Mouse (Mus musculus): Measurements from ENCODE around the gene Ephb2. TPM values are rescaled to one million over a fixed set of nuclear protein-coding genes. Genes with fewer than 3 reads are reported as not detected.

Ephb2 gene
- polyA plus RNA-seq, 1 experiment = 0.49 TPM

DNA sequence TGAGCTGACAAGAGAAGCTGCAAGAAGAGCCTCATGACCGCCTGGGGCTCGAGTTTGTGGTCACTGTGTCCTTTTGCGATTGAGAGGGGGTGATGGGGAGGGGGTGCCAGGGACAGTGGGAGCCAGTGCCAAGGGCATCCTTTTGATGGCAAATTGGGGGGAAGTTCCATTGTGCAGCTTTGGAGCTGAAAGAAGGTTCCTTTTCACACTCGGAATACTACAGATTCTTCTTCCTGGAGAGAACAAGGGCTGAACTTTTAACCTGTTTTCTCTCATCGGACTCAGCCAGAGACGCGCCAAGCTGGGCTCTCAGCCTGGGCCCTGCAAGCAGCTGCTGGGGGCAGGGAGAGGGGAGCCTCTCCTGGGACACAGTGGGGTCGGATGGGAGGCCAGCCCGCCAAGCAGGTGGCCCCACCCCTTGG is 59.3 kb downstream of the Ephb2 start:
- no peaks in the 10 kb centered on the region; the same call in 1 of the 2 replicates for H3K4me1 ChIP-seq (ENCODE audit: control insufficient read depth, insufficient read depth, low read length)
- H3K27me3 ChIP-seq (ENCODE audit: control insufficient read depth, insufficient read depth, low read length) = no peaks in the 10 kb centered on the region
- H3K27ac ChIP-seq (ENCODE audit: control insufficient read depth, insufficient read depth, low read depth, low read length) = no peak overlapping the region
- no peaks in the 10 kb centered on the region for H3K36me3 ChIP-seq (ENCODE audit: control insufficient read depth, insufficient read depth, low read length)
- no peak for TF ChIP-seq CTCF (IDR thresholded peaks at IDR 0.05; ENCODE audit: control insufficient read depth, insufficient read depth, insufficient replicate concordance, low read depth, low read length)
- no peak for TF ChIP-seq POLR2A (IDR thresholded peaks at IDR 0.05; ENCODE audit: control insufficient read depth, low read depth, low read length)
- H3K4me3 ChIP-seq (ENCODE audit: control insufficient read depth, low read depth, low read length) = no peak overlapping the region

DNA sequence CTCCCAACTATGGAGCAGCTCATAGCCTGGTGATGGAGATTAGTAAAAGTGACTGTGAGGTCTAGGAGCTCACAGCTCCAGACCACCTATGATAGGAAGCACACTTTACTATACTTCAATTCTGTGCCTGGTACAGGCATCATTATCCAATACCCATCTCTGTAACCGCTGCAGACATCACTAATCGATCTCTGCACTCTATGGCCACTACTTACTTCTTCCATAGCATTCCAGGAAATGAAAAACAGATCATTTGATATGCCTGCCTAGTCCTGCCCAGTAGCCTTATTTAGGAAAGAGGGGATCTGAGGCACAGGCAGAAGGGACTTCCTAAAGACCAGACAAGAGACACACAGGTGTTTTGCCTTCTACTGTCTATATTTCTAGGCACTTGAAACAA is 59.9 kb downstream of the Ephb2 start:
- no peak for TF ChIP-seq POLR2A (IDR thresholded peaks at IDR 0.05; ENCODE audit: control insufficient read depth, low read depth, low read length)
- no peak for TF ChIP-seq CTCF (IDR thresholded peaks at IDR 0.05; ENCODE audit: control insufficient read depth, insufficient read depth, insufficient replicate concordance, low read depth, low read length)
- Histone ChIP-seq H3K27me3 (ENCODE audit: control insufficient read depth, insufficient read depth, low read length) (no peaks in the 10 kb centered on the region), H3K27ac (ENCODE audit: control insufficient read depth, insufficient read depth, low read depth, low read length) (no peak overlapping the region), H3K4me1 (ENCODE audit: control insufficient read depth, insufficient read depth, low read length) (peaks cover 5% of the 10 kb centered on the region; the same call in 1 of the 2 replicates), H3K4me3 (ENCODE audit: control insufficient read depth, low read depth, low read length) (no peak overlapping the region), H3K36me3 (ENCODE audit: control insufficient read depth, insufficient read depth, low read length) (no peaks in the 10 kb centered on the region)

GRCm38 (mm10) chr4:136774201-136774600 is 61.6 kb downstream of the Ephb2 start:
- H3K4me3 ChIP-seq (ENCODE audit: control insufficient read depth, low read depth, low read length) = no peak overlapping the region
- no peak overlapping the region for H3K27ac ChIP-seq (ENCODE audit: control insufficient read depth, insufficient read depth, low read depth, low read length)
- H3K4me1 ChIP-seq (ENCODE audit: control insufficient read depth, insufficient read depth, low read length) = peaks cover 6% of the 10 kb centered on the region; the same call in 1 of the 2 replicates
- no peaks in the 10 kb centered on the region for H3K27me3 ChIP-seq (ENCODE audit: control insufficient read depth, insufficient read depth, low read length)
- no peak for TF ChIP-seq CTCF (IDR thresholded peaks at IDR 0.05; ENCODE audit: control insufficient read depth, insufficient read depth, insufficient replicate concordance, low read depth, low read length)
- TF ChIP-seq POLR2A (IDR thresholded peaks at IDR 0.05; ENCODE audit: control insufficient read depth, low read depth, low read length) = no peak
- H3K36me3 ChIP-seq (ENCODE audit: control insufficient read depth, insufficient read depth, low read length) = no peaks in the 10 kb centered on the region

- Histone ChIP-seq H3K36me3 (ENCODE audit: control insufficient read depth, insufficient read depth, low read length) (no peaks in the 10 kb centered on the region), H3K27ac (ENCODE audit: control insufficient read depth, insufficient read depth, low read depth, low read length) (no peak overlapping the region), H3K27me3 (ENCODE audit: control insufficient read depth, insufficient read depth, low read length) (no peaks in the 10 kb centered on the region), H3K4me1 (ENCODE audit: control insufficient read depth, insufficient read depth, low read length) (peaks cover 6% of the 10 kb centered on the region; the same call in 1 of the 2 replicates), H3K4me3 (ENCODE audit: control insufficient read depth, low read depth, low read length) (no peak overlapping the region)
- TF ChIP-seq CTCF (IDR thresholded peaks at IDR 0.05; ENCODE audit: control insufficient read depth, insufficient read depth, insufficient replicate concordance, low read depth, low read length) (no peak), POLR2A (IDR thresholded peaks at IDR 0.05; ENCODE audit: control insufficient read depth, low read depth, low read length) (no peak)
Observed at GRCm38 (mm10) chr4:136772952-136773584, 62.7 kb downstream of the Ephb2 start.

GRCm38 (mm10) chr4:136772318-136772717 is 63.5 kb downstream of the Ephb2 start:
- H3K4me3 ChIP-seq (ENCODE audit: control insufficient read depth, low read depth, low read length) = no peak overlapping the region
- no peak overlapping the region for H3K27ac ChIP-seq (ENCODE audit: control insufficient read depth, insufficient read depth, low read depth, low read length)
- TF ChIP-seq CTCF (IDR thresholded peaks at IDR 0.05; ENCODE audit: control insufficient read depth, insufficient read depth, insufficient replicate concordance, low read depth, low read length) (no peak), POLR2A (IDR thresholded peaks at IDR 0.05; ENCODE audit: control insufficient read depth, low read depth, low read length) (no peak)
- H3K27me3 ChIP-seq (ENCODE audit: control insufficient read depth, insufficient read depth, low read length) = no peaks in the 10 kb centered on the region
- H3K4me1 ChIP-seq (ENCODE audit: control insufficient read depth, insufficient read depth, low read length) = peaks cover 6% of the 10 kb centered on the region; the same call in 1 of the 2 replicates
- H3K36me3 ChIP-seq (ENCODE audit: control insufficient read depth, insufficient read depth, low read length) = no peaks in the 10 kb centered on the region

- TF ChIP-seq CTCF (IDR thresholded peaks at IDR 0.05; ENCODE audit: control insufficient read depth, insufficient read depth, insufficient replicate concordance, low read depth, low read length) (no peak), POLR2A (IDR thresholded peaks at IDR 0.05; ENCODE audit: control insufficient read depth, low read depth, low read length) (no peak)
- no peaks in the 10 kb centered on the region for H3K36me3 ChIP-seq (ENCODE audit: control insufficient read depth, insufficient read depth, low read length)
- no peaks in the 10 kb centered on the region for H3K27me3 ChIP-seq (ENCODE audit: control insufficient read depth, insufficient read depth, low read length)
- H3K4me1 ChIP-seq (ENCODE audit: control insufficient read depth, insufficient read depth, low read length) = peaks cover 6% of the 10 kb centered on the region; the same call in 1 of the 2 replicates
- peak overlapping the region; percentile 71 for H3K4me3 ChIP-seq (ENCODE audit: control insufficient read depth, low read depth, low read length)
- H3K27ac ChIP-seq (ENCODE audit: control insufficient read depth, insufficient read depth, low read depth, low read length) = no peak overlapping the region
Observed at GRCm38 (mm10) chr4:136770718-136771117, 65.1 kb downstream of the Ephb2 start.

DNA sequence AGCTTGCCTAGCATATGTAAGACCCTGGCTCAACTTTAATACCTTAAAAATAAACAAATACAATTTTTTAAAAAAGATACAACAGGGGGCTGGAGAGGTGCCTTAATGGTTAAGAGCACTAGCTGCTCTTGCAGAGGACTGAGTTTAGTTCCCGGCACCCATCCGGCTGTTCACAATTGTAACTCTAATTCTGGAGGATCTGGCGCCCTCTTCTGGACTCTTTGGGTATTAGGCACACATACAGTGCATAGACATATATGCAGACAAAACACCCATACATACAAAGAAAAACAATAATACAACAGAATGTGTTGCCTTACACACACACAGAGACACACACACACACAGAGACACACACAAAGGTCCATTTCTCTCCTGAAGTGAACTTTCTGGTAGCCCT is 67.3 kb downstream of the Ephb2 start:
- H3K27me3 ChIP-seq (ENCODE audit: control insufficient read depth, insufficient read depth, low read length) = no peaks in the 10 kb centered on the region
- TF ChIP-seq POLR2A (IDR thresholded peaks at IDR 0.05; ENCODE audit: control insufficient read depth, low read depth, low read length) (no peak), CTCF (IDR thresholded peaks at IDR 0.05; ENCODE audit: control insufficient read depth, insufficient read depth, insufficient replicate concordance, low read depth, low read length) (no peak)
- H3K4me3 ChIP-seq (ENCODE audit: control insufficient read depth, low read depth, low read length) = no peak overlapping the region
- H3K4me1 ChIP-seq (ENCODE audit: control insufficient read depth, insufficient read depth, low read length) = peaks cover 6% of the 10 kb centered on the region; the same call in 1 of the 2 replicates
- no peak overlapping the region for H3K27ac ChIP-seq (ENCODE audit: control insufficient read depth, insufficient read depth, low read depth, low read length)
- H3K36me3 ChIP-seq (ENCODE audit: control insufficient read depth, insufficient read depth, low read length) = no peaks in the 10 kb centered on the region

Data from testis, adult 2 months (tissue).